Mouse (Mus musculus) liver, adult 2 months (tissue): ENCODE data around the gene Sp8. TPM values are rescaled to one million over a fixed set of nuclear protein-coding genes. Genes with fewer than 3 reads are reported as not detected.

Source experiments
- DNase-seq: peaks from one replicate; pipeline ENCODE4 v3.0.0-alpha.2; 2011; ENCODE audit warnings: low read depth, low spot score; ENCODE audit errors: extremely low read depth
- H3K27ac ChIP-seq: fragments of 200-500 bp; replicated peaks from 2 replicates; pipeline ENCODE4 v1.5.1; 2012; ENCODE audit warnings: low read depth, mild to moderate bottlenecking, control low read depth, inconsistent platforms, low read length; ENCODE audit not compliant: insufficient read depth
- H3K27me3 ChIP-seq: fragments of 200-500 bp; 2 replicates; pipeline ENCODE4 v1.6.1; 2012; ENCODE audit warnings: mild to moderate bottlenecking, moderate library complexity, low read length, inconsistent platforms; ENCODE audit not compliant: control insufficient read depth, insufficient read depth
- H3K36me3 ChIP-seq: fragments of 200-500 bp; 2 replicates; pipeline ENCODE4 v1.6.1; 2012; ENCODE audit warnings: low read length, inconsistent platforms; ENCODE audit not compliant: control insufficient read depth, insufficient read depth
- H3K4me1 ChIP-seq: fragments of 200-500 bp; 2 replicates; pipeline ENCODE4 v1.6.1; 2011; ENCODE audit warnings: low read length; ENCODE audit not compliant: control insufficient read depth, insufficient read depth
- H3K4me3 ChIP-seq: fragments of 200-500 bp; 2 replicates; pipeline ENCODE4 v1.5.1; 2011; ENCODE audit warnings: low read depth, mild to moderate bottlenecking, control low read depth, low read length, moderate library complexity; ENCODE audit not compliant: insufficient read depth
- H3K79me2 ChIP-seq: fragments of 200-500 bp; 2 replicates; pipeline ENCODE4 v1.6.1; 2012; ENCODE audit warnings: inconsistent platforms, mild to moderate bottlenecking, low read length, moderate library complexity; ENCODE audit not compliant: control insufficient read depth, insufficient read depth
- H3K9ac ChIP-seq: fragments of 200-500 bp; 2 replicates; pipeline ENCODE4 v1.6.1; 2012; ENCODE audit warnings: low read depth, mild to moderate bottlenecking, control low read depth, inconsistent platforms, low read length
- CTCF ChIP-seq: fragments of 200-500 bp; IDR thresholded peaks from 2 replicates; pipeline ENCODE4 v1.5.1; 2011; ENCODE audit warnings: low read depth, low read length, control low read depth
- POLR2A ChIP-seq: fragments of 200-500 bp; IDR thresholded peaks from 2 replicates; pipeline ENCODE4 v1.6.1; 2011; ENCODE audit warnings: low read length, control low read depth; ENCODE audit not compliant: insufficient read depth; ENCODE audit errors: extremely low read depth
- WGBS: fragments of 180-500 bp; shearing (Covaris S2); methylation state at CpG from one replicate; pipeline ENCODE4 v1.1.7; 2018; 5-methylcytosine and 5-hydroxymethylcytosine counted together
- polyA plus RNA-seq: library from polyadenylated mRNA; depleted of rRNA; stranded (reverse); fragments of >200 nt; gene quantifications from 2 replicates; pipeline ENCODE4 v1.2.3, GENCODE M21; 2012
- total RNA-seq: library from RNA; depleted of rRNA; stranded (reverse); fragments of >200 nt; gene quantifications from 2 replicates; pipeline ENCODE4 v1.2.3, GENCODE M21; 2014

Sp8 gene
- total and polyA plus RNA-seq, 2 experiments = not detected

DNA sequence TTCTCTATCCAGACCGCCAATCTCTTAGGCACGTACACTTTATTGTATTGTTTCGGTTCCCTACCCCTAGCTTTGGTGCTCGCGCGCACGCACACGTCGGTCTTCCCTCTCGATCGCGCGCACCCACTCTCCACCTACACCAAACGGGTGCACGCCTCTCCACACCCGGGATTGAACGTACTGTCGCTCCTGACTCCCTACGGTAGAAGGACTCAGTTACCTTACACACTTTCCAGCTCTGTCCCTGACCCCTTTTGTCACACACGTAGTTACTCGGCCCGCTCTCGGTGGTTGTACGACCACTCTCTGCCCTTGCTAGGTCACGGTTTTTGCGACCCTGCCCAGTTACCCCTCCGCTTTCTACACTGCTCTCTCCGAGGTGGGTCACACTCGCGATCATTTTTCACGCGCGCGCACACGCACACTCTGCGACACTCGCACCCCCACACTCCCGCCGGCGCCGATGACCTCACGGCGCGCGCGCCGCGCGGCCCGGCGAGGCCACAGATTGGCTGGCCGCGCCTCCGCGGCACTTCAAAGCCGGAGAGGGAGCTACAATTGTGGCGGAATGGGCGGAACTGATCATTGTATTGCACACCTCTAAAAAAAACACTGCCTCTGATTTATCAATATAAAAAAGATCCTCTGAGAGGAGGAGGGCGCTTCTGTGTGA lies 656 bp downstream of the Sp8 start:
- no peak overlapping the region for H3K27ac ChIP-seq
- H3K4me3 ChIP-seq = peak overlapping the region; percentile 31; the same call in 1 of the 2 replicates
- no peak for DNase-seq
- no peak overlapping the region for H3K9ac ChIP-seq
- 2% methylated on average over 59 of the region's 59 CpGs for WGBS
- peaks cover 37% of the 10 kb centered on the region for H3K27me3 ChIP-seq
- TF ChIP-seq POLR2A = no peak
- TF ChIP-seq CTCF = no peak
- H3K36me3 ChIP-seq = no peaks in the 10 kb centered on the region
- H3K4me1 ChIP-seq = peaks cover 6% of the 10 kb centered on the region
- H3K79me2 ChIP-seq = no peaks in the 10 kb centered on the region

DNA sequence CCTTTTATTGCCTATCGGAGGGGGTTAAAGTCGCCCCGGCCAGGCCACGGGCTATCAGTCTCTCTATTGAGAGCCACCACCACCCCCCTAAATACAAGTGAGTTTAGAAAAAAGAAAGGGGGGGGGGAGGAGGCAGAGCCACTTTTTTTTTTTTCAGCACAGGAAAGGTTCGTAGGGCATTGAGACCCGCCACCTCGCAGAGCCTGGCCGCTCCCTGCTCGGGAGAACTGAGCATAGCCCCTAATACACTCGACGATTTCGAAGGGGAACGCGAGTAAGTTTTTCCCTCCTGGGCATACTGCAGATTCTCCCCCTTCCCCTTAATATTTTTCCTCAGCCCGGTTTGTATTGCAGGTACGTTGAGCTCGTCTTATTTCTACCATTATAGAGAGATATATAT lies 1.3 kb downstream of the Sp8 start:
- Histone ChIP-seq H3K4me3 (no peak overlapping the region), H3K4me1 (peaks cover 6% of the 10 kb centered on the region), H3K27me3 (peaks cover 37% of the 10 kb centered on the region), H3K9ac (no peak overlapping the region), H3K27ac (no peak overlapping the region), H3K36me3 (no peaks in the 10 kb centered on the region), H3K79me2 (no peaks in the 10 kb centered on the region)
- DNase-seq = no peak
- 3% methylated on average over 17 of the region's 17 CpGs for WGBS
- no peak for TF ChIP-seq CTCF
- TF ChIP-seq POLR2A = no peak

DNA sequence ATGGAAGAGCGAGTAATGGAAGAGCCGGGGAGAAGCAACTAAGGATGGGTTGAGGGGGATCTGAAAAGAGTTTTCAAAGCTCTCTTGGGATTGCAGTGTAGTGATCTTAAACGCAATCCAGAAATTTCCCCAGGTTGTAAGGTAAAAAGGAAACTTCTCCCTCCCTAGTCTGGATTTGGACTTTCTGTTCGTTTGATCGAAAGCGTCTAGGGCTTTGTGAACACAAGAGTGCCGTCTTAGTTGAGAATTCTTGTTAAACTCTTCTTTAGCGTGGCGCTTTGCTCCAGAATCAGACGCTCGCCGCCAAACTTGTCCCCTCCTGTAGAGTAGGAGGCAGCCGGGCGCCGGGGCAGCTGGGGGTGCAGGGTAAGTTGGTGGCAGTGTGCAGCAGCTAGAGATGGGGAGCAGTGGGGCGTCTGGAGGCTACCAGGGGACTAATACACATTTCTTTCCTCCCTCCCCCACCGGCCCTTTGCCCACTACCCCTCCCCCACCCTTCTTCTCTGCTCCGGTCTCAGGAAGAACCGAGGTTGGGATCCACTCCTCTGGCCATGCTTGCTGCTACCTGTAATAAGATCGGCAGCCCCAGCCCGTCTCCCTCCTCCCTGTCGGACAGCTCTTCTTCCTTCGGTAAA lies 1.8 kb downstream of the Sp8 start:
- TF ChIP-seq CTCF (no peak), POLR2A (no peak)
- WGBS = 2% methylated on average over 23 of the region's 23 CpGs
- peaks cover 6% of the 10 kb centered on the region for H3K4me1 ChIP-seq
- no peak overlapping the region for H3K9ac ChIP-seq
- H3K36me3 ChIP-seq = no peaks in the 10 kb centered on the region
- peaks cover 31% of the 10 kb centered on the region for H3K27me3 ChIP-seq
- peak overlapping the region; percentile 21; the same call in 1 of the 2 replicates for H3K4me3 ChIP-seq
- H3K79me2 ChIP-seq = no peaks in the 10 kb centered on the region
- DNase-seq = no peak
- H3K27ac ChIP-seq = no peak overlapping the region

DNA sequence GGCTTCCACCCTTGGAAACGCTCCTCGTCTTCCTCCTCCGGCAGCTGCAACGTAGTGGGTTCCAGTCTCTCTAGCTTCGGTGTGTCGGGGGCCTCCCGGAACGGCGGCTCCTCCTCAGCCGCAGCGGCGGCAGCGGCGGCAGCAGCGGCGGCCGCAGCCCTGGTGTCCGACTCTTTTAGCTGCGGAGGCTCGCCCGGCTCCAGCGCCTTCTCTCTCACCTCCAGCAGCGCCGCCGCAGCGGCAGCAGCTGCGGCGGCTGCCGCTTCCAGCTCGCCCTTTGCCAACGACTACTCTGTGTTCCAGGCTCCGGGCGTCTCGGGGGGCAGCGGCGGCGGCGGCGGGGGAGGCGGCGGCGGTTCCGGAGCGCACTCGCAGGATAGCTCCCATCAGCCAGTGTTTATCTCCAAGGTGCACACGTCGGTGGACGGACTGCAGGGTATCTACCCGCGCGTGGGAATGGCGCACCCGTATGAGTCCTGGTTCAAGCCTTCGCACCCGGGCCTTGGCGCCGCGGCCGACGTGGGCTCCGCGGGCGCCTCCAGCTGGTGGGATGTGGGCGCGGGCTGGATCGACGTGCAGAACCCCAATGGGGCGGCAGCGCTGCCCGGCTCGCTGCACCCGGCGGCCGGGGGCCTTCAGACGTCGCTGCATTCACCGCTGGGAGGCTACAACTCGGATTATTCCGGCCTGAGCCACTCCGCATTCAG lies 2.5 kb downstream of the Sp8 start:
- no peak for DNase-seq
- TF ChIP-seq CTCF (no peak), POLR2A (no peak)
- Histone ChIP-seq H3K79me2 (no peaks in the 10 kb centered on the region), H3K4me3 (peak overlapping the region; percentile 21; the same call in 1 of the 2 replicates), H3K27me3 (peaks cover 33% of the 10 kb centered on the region), H3K27ac (no peak overlapping the region), H3K36me3 (no peaks in the 10 kb centered on the region), H3K9ac (no peak overlapping the region), H3K4me1 (peaks cover 6% of the 10 kb centered on the region)
- 1% methylated on average over 79 of the region's 80 CpGs for WGBS

DNA sequence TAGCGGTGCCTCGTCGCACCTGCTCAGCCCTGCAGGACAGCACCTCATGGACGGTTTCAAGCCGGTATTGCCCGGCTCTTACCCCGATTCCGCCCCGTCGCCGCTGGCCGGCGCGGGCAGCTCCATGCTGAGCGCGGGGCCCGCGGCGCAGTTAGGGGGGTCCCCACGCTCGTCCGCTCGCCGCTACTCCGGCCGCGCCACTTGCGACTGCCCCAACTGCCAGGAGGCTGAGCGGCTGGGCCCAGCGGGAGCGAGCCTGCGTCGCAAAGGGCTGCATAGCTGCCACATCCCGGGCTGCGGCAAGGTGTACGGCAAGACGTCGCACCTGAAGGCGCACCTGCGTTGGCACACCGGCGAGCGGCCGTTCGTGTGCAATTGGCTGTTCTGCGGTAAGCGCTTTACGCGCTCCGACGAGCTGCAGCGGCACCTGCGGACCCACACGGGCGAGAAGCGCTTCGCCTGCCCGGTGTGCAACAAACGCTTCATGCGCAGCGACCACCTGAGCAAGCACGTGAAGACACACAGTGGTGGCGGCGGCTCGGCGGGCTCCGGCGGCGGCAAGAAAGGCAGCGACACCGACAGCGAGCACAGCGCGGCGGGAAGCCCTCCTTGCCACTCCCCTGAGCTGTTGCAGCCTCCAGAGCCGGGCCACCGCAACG lies 3.2 kb downstream of the Sp8 start:
- Histone ChIP-seq H3K9ac (no peak overlapping the region), H3K4me1 (peaks cover 6% of the 10 kb centered on the region), H3K36me3 (no peaks in the 10 kb centered on the region), H3K4me3 (no peak overlapping the region), H3K27me3 (peaks cover 34% of the 10 kb centered on the region), H3K79me2 (no peaks in the 10 kb centered on the region), H3K27ac (no peak overlapping the region)
- TF ChIP-seq CTCF (no peak), POLR2A (no peak)
- DNase-seq = no peak
- WGBS = 3% methylated on average over 78 of the region's 78 CpGs

DNA sequence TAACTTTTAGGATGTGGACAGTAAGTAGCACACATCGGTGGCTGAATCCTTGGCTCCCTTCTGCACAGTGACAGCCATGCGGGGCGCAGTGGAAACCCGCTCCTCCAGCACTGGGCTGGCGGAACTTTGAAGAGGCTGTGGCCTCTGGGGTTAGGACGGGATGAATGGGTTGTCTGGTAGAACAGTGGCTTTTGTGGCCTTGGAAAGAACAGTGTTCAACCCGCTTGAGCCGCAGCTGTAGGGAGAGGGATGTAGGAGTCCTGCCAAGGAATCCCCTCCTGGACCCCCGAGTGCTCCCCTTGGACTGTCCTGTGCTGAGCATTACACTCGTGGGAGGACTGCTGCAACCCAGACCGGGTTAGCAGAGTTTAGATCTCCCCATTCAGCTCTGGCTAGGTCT lies 3.9 kb downstream of the Sp8 start:
- Histone ChIP-seq H3K27ac (no peak overlapping the region), H3K36me3 (no peaks in the 10 kb centered on the region), H3K4me1 (peaks cover 6% of the 10 kb centered on the region), H3K79me2 (no peaks in the 10 kb centered on the region), H3K9ac (no peak overlapping the region), H3K27me3 (peaks cover 34% of the 10 kb centered on the region), H3K4me3 (no peak overlapping the region)
- DNase-seq = no peak
- no peak for TF ChIP-seq CTCF
- no peak for TF ChIP-seq POLR2A
- 3% methylated on average over 11 of the region's 11 CpGs for WGBS
